Mouse (Mus musculus) gastrocnemius, postnatal 4 days (tissue): Measurements from ENCODE around the gene Fras1. TPM values are rescaled to one million over a fixed set of nuclear protein-coding genes. Genes with fewer than 3 reads are reported as not detected.
A peak's percentile ranks its signal among the peaks of the same experiment; 100 is the strongest.

Experiments used
- DNase-seq, 2 experiments: peaks; one replicate each; pipeline ENCODE4 v3.0.0; 2021 to 2022; ENCODE audit warnings: low spot score in 2 of 2, mixed read lengths in 2 of 2
- total RNA-seq, 2 experiments: library from RNA; stranded (reverse); gene quantifications; 2 replicates each; pipeline ENCODE4 v1.2.3; 2021

The Fras1 gene
- total RNA-seq, 2 experiments from 2014 or later: 42.9 to 51.2 TPM

DNA sequence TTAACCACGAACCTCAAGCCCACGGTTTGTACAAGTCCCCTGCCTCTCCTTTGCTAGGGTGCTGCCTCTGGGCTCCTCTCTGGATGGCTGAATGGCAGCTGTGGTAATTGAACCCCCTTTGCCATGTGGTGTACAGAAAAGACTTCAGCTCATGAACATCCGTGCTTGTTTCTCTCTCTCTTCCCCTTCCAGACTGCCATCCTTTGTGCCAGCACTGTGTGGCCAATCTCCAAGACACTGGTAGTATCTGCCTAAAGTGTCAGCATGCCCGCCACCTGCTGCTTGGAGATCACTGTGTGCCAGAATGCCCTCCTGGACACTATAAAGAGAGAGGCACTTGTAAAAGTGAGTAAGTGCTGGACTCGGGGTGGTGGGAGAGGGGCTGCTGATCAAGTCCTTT, 262.1 kb downstream of the Fras1 start:
- DNase-seq: peak in 1 of 2 experiments; percentile 42

DNA sequence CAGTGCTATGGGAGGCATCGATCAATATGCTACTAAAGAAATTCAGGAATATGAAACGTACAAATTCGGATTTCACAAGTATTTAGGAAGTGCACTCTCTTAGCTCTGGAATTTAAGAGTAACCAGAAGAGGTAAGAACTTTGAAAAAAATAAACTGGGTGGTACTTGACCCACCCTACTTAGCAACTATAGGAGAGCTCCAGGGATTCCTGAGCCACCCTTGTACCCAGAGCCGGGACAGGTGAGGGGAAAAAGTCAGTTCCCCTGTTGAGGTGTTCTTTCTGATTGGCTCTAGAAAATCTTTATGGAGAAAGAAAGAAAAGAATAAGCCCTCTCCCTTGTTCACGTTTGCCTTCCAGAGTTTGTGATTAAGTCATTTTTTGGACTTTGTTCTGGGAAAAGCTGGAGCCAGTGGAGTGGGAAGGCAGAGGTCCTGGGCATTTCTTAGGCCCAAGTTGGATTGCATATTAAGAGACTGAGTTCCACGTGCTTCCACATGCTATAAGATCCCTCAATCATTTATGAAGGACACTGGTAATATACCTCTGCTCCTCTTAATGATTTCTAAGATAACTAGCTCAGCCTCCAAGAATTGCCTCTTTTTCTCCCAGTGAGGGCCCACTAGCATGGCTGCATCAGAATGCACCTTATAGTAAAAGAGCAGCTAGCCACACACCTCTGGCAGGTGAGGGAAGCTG, 265.6 kb downstream of the Fras1 start:
- no peak for DNase-seq

DNA sequence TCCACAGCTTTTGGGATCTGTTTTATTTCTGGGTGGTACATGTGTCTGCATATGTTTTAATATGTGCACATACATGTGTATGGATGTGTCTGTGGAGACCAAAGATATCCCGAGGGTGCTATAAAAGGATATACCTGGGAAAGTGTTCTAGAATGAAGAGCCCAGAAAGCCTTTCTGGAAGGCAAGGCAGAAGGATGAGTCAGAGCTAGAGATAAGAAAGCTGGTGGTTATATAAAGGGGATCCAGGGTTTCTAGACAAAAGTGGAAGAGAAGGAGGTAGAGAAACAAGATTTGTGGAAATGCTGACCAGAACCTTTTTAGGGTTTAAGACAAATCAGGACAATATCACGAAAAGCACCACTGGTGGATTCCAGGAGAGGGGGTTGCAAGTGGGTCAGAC, 267.5 kb downstream of the Fras1 start:
- DNase-seq: no peak

DNA sequence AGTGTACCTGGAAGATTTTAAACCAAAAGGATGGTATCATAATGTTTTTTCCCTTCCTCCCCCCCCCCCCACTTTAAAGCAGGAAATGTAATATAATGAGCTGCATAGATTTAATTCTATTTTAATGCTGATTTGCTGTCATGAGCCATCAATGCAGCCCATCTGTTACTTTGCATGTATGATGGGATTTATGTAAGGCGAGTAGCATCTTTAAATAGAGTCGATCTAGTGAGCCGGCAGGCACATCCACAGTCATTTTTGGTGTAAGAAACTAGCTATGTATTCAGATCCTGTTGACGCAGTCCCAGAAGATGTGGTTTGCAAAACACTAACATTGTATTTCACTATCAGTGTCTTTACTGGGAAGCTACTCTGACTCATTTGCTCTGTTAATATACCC, 301.9 kb downstream of the Fras1 start:
- DNase-seq: no peak

DNA sequence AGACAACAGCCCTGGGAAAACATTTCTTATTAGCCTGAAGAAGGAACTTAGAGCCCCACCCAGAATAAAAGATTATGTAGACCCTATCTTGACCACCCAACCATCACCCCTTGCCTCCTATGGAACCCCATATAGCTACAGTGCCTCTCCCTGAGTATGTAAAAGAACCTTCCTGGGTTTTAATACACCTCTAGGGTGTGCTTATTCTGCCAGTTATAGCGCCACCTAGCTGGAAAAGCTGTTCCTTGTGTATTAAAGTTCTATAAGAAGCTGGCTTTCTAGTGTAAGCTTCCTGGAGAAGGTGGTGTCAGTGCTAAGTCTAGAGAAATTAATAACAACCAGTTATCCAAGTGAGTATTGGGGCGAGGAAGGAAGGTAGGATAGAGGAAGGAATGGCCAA, 303.7 kb downstream of the Fras1 start:
- DNase-seq: peak in 1 of 2 experiments; percentile 28

DNA sequence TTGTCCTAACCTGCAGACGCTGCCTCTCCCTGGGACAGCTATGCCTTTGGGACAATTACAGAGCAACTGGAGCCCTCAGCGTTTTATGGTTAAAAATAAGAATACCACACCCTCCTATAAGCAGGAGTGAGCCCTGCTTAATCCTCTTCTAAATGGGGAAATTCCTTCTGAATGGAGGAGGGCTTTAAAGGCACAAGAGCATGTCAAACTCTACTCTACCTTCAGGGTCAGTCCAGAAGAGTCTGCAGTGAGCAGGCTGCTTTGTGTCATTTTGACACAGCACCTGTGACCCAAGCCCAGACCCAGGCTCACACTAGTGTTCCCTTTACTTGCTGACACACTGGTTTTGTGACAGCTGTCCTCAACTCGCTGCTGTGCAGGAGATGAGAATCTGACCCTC, 307.3 kb downstream of the Fras1 start:
- no peak for DNase-seq

DNA sequence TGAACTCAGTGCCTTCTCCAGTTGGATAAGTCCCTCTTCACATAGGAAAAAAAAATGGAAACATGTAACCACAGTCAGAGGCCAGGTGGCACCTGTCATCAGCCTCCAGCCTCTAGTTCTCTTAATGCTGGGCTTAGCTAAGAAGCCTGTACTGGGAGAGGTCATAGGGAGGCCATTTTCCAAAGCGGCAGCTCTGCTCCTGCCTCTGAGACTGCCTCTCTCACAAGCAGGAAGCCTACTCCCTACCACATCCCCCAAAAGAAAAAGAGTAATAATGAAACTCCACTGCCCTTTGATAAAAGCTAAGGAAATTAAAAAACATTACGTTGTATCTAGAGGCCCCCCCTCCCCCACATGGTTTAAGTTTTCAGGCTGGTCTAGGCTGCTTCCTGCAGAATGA, 309.0 kb downstream of the Fras1 start:
- no peak for DNase-seq

DNA sequence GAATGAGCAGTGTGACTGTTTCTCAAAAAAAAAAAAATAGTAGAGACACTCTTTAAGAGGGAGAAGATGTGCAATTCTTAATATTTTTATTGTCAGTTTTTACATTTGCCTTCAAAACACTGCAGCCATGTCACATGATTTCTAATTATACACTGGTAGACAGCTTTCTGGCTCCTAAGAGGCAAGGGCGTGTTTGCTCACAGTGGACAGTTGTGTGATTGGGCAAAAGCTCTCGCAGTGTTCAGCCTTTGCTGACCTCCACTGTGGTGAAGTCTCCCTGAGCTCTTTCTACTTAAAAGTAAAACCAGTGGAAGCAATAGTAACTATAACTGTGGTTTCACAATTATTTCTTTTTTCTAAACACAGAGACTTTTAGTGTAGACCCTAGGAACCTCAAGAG, 315.1 kb downstream of the Fras1 start:
- no peak for DNase-seq

DNA sequence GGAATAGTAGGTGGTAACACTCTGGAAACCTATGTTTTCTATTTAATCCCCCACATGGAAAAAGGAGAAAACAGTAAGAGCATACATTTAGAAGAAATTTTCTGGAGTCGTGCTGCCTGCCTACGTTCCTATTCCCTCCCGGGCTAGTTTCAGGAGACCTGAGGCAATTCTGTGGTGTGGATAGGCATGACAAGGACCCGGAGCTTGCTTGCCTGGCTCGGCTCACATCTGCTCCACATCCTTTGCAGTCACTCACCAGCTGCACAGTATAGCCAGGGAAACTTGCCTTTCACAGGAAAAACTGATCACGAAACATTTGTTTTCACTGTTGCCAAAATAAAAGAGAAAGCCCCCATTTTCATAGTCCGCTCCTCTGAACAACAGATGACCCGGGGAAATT, 325.2 kb downstream of the Fras1 start:
- DNase-seq: no peak

DNA sequence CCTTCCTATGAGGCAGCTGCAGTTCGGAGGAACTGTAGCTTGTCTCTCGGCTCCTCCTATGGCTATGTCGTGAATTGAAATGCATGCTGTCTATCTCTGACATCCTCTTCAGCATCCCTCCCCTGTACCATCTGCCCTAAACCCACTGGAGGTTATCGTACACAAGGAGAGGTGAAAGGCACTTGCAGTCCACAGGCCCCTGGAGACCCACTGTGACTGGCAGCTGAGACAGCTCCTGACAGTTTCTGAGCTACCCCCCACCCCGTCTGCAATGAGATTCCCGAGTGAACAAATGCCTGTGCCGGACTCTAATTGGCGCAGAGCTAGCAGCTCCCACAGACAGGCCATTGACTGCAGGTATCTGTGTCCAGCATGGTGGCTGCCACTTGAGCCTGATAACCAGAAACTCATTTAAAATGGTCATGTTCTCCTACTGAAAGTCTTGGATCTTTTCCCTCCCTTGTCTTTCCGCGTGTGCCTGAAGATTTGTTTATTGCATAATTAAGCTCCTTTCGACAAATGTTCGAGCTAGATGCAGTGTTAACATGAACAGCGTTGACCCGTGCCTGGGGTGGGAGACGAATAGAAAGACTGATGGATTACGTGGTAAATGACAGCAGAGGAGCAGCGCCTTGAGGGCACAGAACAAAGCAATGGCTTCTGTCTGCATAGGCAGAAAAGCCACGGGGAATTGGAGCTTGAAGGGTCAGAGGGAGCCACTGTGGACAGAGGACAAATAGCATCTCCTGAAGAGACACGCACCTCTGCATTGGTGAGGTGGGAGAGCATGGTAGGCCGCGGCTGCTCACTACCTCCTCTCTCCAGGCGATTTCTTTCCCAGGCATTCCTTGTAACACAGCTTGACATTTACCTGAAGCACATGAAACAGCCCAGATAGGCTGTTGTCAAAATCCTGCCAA, 329.2 kb downstream of the Fras1 start:
- no peak for DNase-seq

DNA sequence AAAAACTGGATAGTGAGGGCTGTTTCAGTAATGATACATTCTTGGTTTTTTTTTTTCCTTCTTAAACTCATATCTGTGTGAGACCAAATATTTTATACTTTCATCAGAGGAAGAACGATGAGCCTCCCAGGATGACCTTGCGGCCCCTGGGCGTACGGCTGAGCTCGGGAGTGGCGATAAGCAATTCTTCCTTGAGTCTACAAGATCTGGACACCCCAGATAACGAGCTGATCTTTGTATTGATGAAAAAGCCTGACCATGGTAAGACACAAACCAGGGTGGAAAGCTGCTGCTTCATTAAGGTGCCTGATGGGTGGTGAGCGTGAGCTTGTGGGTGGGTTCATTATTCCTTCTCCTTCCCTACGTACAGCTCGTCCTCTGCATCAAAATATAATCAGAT, 334.8 kb downstream of the Fras1 start:
- no peak for DNase-seq

DNA sequence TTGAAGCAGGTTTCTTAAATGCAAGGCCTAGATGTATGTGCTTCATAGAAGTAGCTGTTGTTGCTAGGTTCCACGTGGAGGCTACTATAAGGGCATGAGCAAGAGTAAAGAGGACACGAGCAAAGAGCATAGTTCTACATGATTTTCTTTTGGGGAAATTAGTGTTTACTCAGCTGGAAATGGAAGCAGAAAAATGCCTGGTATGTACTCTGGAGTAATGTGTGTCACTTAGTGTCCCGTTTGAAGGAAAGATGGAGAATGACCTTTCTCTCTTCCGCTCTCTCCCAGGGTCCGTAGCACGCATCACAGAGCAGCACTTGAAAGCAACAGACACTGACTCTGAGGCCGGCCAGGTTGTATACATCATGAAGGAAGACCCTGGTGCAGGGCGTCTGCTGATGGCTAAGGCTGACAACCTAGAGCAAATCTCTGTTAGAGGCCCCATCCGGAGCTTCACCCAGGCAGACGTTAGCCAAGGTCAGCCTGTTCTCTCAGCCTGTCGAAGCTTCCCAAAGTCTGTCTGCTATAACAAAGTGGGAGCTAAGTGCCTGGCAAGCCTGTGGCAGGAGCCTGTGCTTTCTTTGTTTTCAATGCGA, 338.4 kb downstream of the Fras1 start:
- DNase-seq: no peak

DNA sequence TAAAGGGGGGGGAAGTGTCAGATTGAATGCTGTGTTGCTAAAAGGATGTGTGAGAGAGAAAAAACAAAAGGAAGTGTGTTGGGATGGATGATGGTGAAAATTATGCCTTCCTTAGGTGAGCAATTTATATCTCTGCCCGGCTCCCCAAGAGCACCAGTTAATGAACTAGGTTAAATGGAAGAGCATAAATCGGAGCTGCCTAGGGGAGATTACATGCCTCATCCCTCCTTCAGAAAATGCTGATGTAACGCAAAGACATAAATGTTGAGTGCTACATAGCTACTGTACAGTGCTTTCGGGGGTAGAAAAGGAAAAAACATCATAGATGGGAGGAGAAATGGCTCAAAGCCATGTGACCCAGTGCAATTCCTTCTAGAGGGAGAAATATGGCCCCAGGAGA, 339.0 kb downstream of the Fras1 start:
- DNase-seq: no peak

DNA sequence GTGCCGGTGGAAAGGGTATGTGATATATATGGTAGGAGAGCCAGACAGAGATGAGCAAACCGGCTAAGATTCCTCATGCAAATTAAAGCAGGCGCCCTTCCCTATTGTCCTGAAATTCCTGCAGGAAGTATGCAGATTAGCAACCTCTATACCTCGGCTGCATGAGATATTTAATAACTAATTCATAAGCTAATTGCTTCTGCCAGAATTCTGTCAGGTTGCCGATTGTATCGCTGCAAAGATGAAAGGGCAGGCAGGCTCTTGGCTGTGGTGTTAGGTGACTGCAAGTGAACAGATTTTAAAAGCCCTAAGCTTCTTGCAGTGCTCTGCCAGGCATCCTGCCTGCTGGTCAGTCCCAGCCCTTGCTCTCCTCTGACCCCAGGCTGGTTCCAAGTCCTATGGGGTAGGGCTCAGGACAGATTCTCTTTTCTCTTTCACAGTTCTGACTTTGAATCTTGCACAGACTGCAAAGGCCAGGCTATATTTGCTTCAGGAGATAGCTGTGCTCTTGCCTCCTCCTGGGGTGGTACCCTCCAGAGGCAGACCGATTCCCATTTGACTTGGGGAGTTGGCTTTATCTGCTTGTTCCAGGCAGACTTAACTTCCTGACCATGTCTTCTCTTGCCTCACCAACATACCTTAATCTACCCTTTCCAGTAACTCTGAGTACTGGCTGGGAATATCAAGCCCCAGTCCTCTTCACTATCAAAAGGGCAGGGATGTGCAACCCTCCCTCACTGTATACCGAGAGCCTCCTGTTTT, 342.7 kb downstream of the Fras1 start:
- DNase-seq: no peak

DNA sequence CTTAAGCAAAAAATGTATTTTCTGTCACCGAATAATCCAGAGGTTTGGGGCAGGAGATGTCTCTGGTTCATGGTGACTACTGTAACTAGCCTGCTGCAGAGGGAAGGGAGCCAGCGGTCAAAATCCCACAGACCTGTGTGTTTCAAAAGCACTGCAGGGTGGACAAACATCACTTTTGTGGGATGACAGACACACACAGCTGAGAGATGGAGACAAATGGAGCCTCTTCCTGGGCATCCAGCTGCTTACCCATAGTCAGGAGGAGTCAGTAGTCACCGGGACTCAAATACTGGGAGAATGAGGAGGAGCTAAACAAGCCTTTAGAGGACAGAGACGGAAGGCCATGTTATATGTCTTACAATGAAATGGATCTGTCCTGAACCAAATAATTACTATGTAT, 343.9 kb downstream of the Fras1 start:
- DNase-seq: no peak

DNA sequence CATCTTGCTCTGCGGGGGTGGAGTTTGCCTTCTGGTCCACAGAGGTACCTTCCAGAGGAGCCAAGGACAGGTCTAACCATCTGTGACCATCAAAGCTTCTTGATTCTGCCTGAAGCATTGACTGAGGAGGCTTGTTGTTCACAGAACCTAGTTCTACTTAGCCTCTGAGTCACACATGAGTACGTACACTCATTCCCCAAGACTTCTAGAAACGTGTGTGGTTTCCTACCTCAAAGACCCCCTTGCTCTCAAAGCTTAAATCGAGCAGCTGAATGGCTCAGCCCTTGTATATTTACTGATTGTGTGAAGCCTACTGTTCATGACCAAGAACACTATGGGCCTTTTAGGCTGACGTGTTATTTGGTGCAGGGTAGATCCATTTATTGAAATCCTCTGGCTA, 344.8 kb downstream of the Fras1 start:
- DNase-seq: no peak

DNA sequence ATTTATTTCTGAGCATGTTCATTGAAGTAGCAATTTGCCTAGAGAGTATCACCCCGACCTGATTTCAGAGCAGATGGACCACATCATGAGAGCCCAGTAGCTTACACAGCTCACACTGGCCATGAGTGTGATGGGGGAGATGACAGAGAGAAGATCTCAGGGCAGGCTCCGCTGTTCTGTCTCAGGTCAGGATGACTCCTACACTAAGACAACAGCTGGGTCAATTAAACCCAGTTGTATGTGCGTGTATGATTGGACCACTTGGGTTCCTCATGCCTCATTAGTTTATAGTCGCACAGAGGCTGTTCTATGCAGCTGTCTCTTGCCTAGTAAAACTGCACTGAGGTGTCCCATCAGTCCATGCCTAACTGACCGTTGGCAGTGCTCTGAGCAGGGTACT, 345.5 kb downstream of the Fras1 start:
- DNase-seq: no peak

DNA sequence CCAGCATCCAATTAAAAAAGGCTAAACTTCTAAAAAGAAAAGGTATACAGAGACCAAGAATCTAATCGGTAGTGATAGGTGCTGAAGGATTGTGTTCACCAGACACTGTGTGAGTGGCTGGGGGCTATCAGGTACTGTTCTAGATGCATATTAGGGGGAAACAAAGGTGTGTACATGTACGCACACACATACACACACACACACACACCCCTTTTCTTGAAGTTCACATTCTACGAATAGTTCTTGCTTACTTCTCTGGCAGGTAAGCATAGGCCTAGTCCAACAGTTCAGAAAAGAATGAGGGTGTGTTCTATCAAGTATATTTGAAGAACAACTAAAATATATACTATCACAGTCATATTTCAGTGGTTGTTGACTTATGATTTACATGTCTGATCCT, 348.9 kb downstream of the Fras1 start:
- no peak for DNase-seq

DNA sequence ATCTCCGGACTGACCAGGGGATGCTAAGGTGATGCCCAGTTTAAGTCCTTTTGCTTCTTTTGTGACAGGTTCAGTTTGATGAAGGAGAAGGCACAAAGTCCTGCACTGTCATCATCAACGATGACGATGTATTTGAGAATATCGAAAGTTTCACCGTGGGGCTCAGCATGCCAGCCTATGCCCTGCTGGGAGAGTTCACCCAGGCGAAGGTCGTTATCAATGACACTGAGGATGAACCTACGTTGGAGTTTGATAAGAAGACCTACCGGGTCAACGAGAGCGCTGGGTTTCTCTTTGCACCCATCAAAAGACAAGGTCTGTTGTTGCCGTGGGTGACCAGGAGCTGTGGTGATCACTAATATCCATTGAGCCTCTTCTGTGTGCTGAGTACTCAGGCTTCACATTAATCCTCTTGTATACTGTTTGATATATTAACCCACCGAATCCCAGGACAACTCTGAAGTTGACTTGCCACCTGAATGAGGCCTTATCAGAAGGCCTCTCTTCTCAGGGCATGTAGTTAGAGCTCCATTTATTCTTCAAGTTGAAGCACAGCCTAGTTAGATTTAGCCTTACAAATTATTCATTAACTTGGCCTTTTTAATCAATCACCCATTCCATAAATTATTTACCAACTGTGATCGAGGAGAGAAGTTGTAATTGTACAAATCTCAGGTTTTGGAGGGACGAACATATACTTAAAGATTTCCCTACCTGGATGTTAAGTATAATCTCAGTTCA, 365.6 kb downstream of the Fras1 start:
- no peak for DNase-seq

DNA sequence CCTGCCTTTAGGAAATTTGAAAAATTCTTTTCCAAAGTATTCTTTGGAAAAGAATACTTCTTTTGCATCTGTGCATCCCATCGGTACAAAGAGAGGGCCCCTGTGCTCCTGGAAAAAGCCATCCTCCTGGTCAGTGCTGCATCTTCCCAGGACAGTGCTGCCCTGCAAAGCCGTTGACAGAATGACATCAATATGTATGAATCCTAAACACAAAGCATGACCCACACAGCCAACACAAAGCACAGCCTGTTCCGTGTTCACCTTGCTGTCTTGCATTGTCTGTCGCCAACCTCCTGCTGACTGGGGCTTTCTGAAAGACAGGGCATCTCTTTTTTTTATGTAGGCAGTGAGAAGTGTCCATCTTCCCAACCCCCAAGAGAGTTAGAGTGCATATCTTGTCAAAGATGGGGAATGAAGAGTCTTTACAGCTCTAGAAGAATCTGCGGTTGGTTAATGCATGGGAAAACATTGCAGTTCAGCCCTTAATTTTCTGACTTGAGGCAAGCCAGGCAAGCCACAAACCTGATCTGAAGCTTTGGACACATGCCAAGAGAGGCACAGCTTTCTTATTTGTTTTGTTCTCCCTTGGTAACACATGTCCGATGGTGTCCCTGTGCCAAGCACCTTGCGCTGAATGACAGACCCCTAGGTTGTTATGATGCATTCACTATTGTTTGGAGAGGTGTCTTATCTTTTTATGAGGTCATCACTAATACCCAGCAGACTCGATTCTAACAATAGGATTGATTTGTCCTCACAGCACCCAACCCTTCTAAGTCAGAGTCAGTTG, 373.6 kb downstream of the Fras1 start:
- DNase-seq: no peak
